Comparison of ENCODE assay signal across 9 mouse cellular contexts in the genomic region with DNA sequence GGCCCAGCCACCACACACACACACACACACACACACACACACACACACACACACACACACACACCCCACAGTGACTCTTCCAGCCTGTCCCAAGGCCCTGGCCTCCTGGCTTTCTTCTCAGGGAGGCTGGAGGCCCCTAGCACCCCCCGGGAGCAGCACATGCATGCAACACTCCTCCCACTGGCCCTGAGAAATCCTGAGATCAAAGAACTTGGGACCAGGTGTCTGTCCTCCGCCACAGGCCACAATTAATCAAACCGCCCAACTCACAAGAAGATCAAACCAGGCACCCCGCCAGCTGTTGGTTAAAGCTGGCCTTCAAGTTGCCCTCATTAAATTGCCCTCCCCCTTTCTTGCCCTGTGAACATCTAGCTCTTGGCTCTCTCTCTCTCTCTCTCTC.
A peak's percentile ranks its signal among the peaks of the same experiment; 100 is the strongest.
DNase-seq lines count a peak whose midpoint lies in the region; ATAC-seq lines count a peak whose summit lies in the region.
"Had no signal": no experiment of that assay in that cellular context is flagged by ENCODE, and none has a peak within 500 bp of the region (broad histone marks: within the 10 kb centered on the region; RNA-seq: fewer than 3 reads in every experiment).

No protein-coding gene starts in this region.

- H3K9ac ChIP-seq in hindbrain, embryonic 11.5 days (ENCODE audit: low read depth, low read length), result no peak overlapping the region
- no peak overlapping the region for H3K9ac ChIP-seq in hindbrain, embryonic 13.5 days
- H3K9ac ChIP-seq in forebrain, embryonic 12.5 days, result no peak overlapping the region
- no peak overlapping the region for H3K9ac ChIP-seq in neural tube, embryonic 14.5 days (replicated peaks; ENCODE audit: low read depth, low read length)

- peak; percentile 60 for DNase-seq in hindbrain, embryonic 11.5 days (ENCODE audit: low spot score)
- DNase-seq in kidney, postnatal 25 days, result peak; percentile 78 to 83
- no peak for DNase-seq in spleen, postnatal 4 days (ENCODE audit: low spot score in 2 of 2)
- DNase-seq in thymus, adult 18-20 months, result no peak
- DNase-seq in gastrocnemius, postnatal 10 days, result no peak

- no peak overlapping the region for H3K4me2 ChIP-seq in hindbrain, embryonic 11.5 days (replicated peaks; ENCODE audit: low read depth, low read length)
- no peak overlapping the region for H3K4me2 ChIP-seq in hindbrain, embryonic 13.5 days
- no peak overlapping the region for H3K4me2 ChIP-seq in forebrain, embryonic 12.5 days
- H3K4me2 ChIP-seq in neural tube, embryonic 14.5 days (ENCODE audit: low read depth, low read length), result no peak overlapping the region

- no peaks in the 10 kb centered on the region for H3K36me3 ChIP-seq in hindbrain, embryonic 11.5 days (ENCODE audit: control insufficient read depth, insufficient read depth, low read length)
- H3K36me3 ChIP-seq in hindbrain, embryonic 13.5 days, result no peaks in the 10 kb centered on the region
- H3K36me3 ChIP-seq in forebrain, embryonic 12.5 days (replicated peaks), result no peaks in the 10 kb centered on the region
- no peaks in the 10 kb centered on the region for H3K36me3 ChIP-seq in neural tube, embryonic 14.5 days (ENCODE audit: control insufficient read depth, insufficient read depth, low read length)

- no peak overlapping the region for H3K4me3 ChIP-seq in hindbrain, embryonic 11.5 days (ENCODE audit: low read depth, low read length)
- H3K4me3 ChIP-seq in hindbrain, embryonic 13.5 days, result no peak overlapping the region
- H3K4me3 ChIP-seq in forebrain, embryonic 12.5 days (replicated peaks), result no peak overlapping the region
- no peak overlapping the region for H3K4me3 ChIP-seq in neural tube, embryonic 14.5 days (ENCODE audit: low read depth, low read length)
- H3K4me3 ChIP-seq: megakaryocyte, embryonic 14.5 days had no signal

- peak; percentile 57 for ATAC-seq in hindbrain, embryonic 11.5 days (ENCODE audit: low FRiP score)
- ATAC-seq in hindbrain, embryonic 13.5 days (ENCODE audit: low FRiP score), result no peak
- ATAC-seq in forebrain, embryonic 12.5 days (ENCODE audit: low FRiP score), result peak; percentile 60; the same call in 1 of the 2 replicates
- 0 out of 2 replicates have a peak, but pooled peaks have one; percentile 28 for ATAC-seq in neural tube, embryonic 14.5 days (ENCODE audit: low read depth)

- no peak overlapping the region for H3K27ac ChIP-seq in hindbrain, embryonic 11.5 days (ENCODE audit: low read depth, low read length)
- H3K27ac ChIP-seq in hindbrain, embryonic 13.5 days, result no peak overlapping the region
- 0 out of 2 replicates have a peak overlapping the region, but pooled peaks have one; percentile 42 for H3K27ac ChIP-seq in forebrain, embryonic 12.5 days
- H3K27ac ChIP-seq in neural tube, embryonic 14.5 days (ENCODE audit: low read depth, low read length), result no peak overlapping the region

- 6% methylated on average over 4 of the region's 4 CpGs for WGBS in hindbrain, embryonic 11.5 days
- WGBS in hindbrain, embryonic 13.5 days, result 11% methylated on average over 4 of the region's 4 CpGs
- WGBS in forebrain, embryonic 12.5 days, result 10% methylated on average over 4 of the region's 4 CpGs
- WGBS in neural tube, embryonic 14.5 days, result 2% methylated on average over 4 of the region's 4 CpGs

- H3K4me1 ChIP-seq in hindbrain, embryonic 11.5 days (replicated peaks; ENCODE audit: control insufficient read depth, insufficient read depth, low read length), result peaks cover 3% of the 10 kb centered on the region; the same call in 1 of the 2 replicates
- peaks cover 17% of the 10 kb centered on the region for H3K4me1 ChIP-seq in hindbrain, embryonic 13.5 days (replicated peaks)
- peaks cover 13% of the 10 kb centered on the region for H3K4me1 ChIP-seq in forebrain, embryonic 12.5 days
- no peaks in the 10 kb centered on the region for H3K4me1 ChIP-seq in neural tube, embryonic 14.5 days (ENCODE audit: control insufficient read depth, insufficient read depth, low read length)

- no peaks in the 10 kb centered on the region for H3K9me3 ChIP-seq in hindbrain, embryonic 11.5 days (ENCODE audit: control insufficient read depth, low read length)
- H3K9me3 ChIP-seq in hindbrain, embryonic 13.5 days, result no peaks in the 10 kb centered on the region
- no peaks in the 10 kb centered on the region for H3K9me3 ChIP-seq in forebrain, embryonic 12.5 days
- H3K9me3 ChIP-seq in neural tube, embryonic 14.5 days (ENCODE audit: control insufficient read depth, low read length), result no peaks in the 10 kb centered on the region

- no peaks in the 10 kb centered on the region for H3K27me3 ChIP-seq in hindbrain, embryonic 11.5 days (ENCODE audit: control insufficient read depth, insufficient read depth, low read length)
- H3K27me3 ChIP-seq in hindbrain, embryonic 13.5 days, result peaks cover 29% of the 10 kb centered on the region
- peaks cover 17% of the 10 kb centered on the region; the same call in 1 of the 2 replicates for H3K27me3 ChIP-seq in forebrain, embryonic 12.5 days
- no peaks in the 10 kb centered on the region for H3K27me3 ChIP-seq in neural tube, embryonic 14.5 days (ENCODE audit: control insufficient read depth, insufficient read depth, low read length)
- H3K27me3 ChIP-seq: megakaryocyte, embryonic 14.5 days had no signal

Comparison
In these comparisons a context has a peak if more than half of its experiments do, and no peak if none do; other contexts are left out.
1. DNase-seq: peak in hindbrain, embryonic 11.5 days (single experiment) and kidney, postnatal 25 days (2 of 2); none in spleen, postnatal 4 days (0 of 2), thymus, adult 18-20 months (0 of 2) and gastrocnemius, postnatal 10 days (single experiment).